Mouse (Mus musculus) brain, embryonic 14.5 days (tissue): ENCODE data around the gene Pfn3.

Source experiments
- CTCF ChIP-seq: fragments of 200-500 bp; IDR thresholded peaks from 2 replicates; pipeline ENCODE4 v1.5.1; 2012; ENCODE audit warnings: inconsistent platforms, mild to moderate bottlenecking, moderate library complexity, borderline replicate concordance; ENCODE audit not compliant: insufficient read depth, insufficient read length; ENCODE audit errors: extremely low read depth
- POLR2A ChIP-seq: fragments of 200-500 bp; IDR thresholded peaks from 2 replicates; pipeline ENCODE4 v1.6.1; 2012; ENCODE audit warnings: mild to moderate bottlenecking, inconsistent platforms, borderline replicate concordance; ENCODE audit not compliant: poor library complexity, insufficient read depth, insufficient read length, severe bottlenecking; ENCODE audit errors: extremely low read depth

GRCm38 (mm10) chr13:55426613-55427012, 11.6 kb upstream of the Pfn3 start, which contains the start of gene F12:
- no peak for TF ChIP-seq CTCF
- no peak for TF ChIP-seq POLR2A
